In genomic region chr5:119507709-119508108, GRCm38 (mm10) we compare ENCODE assay signal across 21 mouse cellular contexts.
DNase-seq lines count a peak whose midpoint lies in the region; ATAC-seq and TF ChIP-seq lines count a peak whose summit lies in the region.
"Had no signal": no experiment of that assay in that cellular context is flagged by ENCODE, and none has a peak within 500 bp of the region (broad histone marks: within the 10 kb centered on the region; RNA-seq: fewer than 3 reads in every experiment).

No protein-coding gene starts in this region.

- H3K4me3 ChIP-seq in liver, embryonic 14.5 days (ENCODE audit: insufficient read depth in 1 of 2, low read depth in 2 of 2, low read length in 2 of 2): no peak overlapping the region
- no peak overlapping the region for H3K4me3 ChIP-seq in lung, postnatal 0 days (ENCODE audit: low read depth, low read length)
- H3K4me3 ChIP-seq in limb, embryonic 13.5 days: no peak overlapping the region
- H3K4me3 ChIP-seq: forebrain, embryonic 12.5 days; heart, adult 2 months; heart, embryonic 12.5 days; hindbrain, embryonic 15.5 days had no signal

- peak; percentile 15 for DNase-seq in embryo, embryonic 10.5 days (ENCODE audit: low spot score)
- no peak for DNase-seq in embryo, embryonic 9.5 days (ENCODE audit: extremely low spot score)
- DNase-seq in liver, embryonic 14.5 days (ENCODE audit: low read depth in 3 of 3, low spot score in 3 of 3): peak in 2 of 3 experiments; percentile 22 to 25
- no peak for DNase-seq in liver
- peak; percentile 20 for DNase-seq in lung, postnatal 0 days (ENCODE audit: low spot score)
- no peak for DNase-seq in lung, postnatal 14 days
- DNase-seq in frontal cortex, postnatal 36 days (ENCODE audit: low spot score in 2 of 2): no peak
- DNase-seq: adrenal gland, postnatal 10 days; B cell, adult 2 months; cerebellum, adult 11 months; cerebellum, adult 8-10 months; cerebellum, postnatal 14 days; gastrocnemius, postnatal 14 days; heart, adult 2 months had no signal

- no peaks in the 10 kb centered on the region for H3K36me3 ChIP-seq in liver, embryonic 14.5 days (replicated peaks; ENCODE audit: control insufficient read depth, insufficient read depth, low read depth)
- no peaks in the 10 kb centered on the region for H3K36me3 ChIP-seq in lung, postnatal 0 days (ENCODE audit: insufficient read depth, low read length)
- H3K36me3 ChIP-seq in limb, embryonic 13.5 days: no peaks in the 10 kb centered on the region
- H3K36me3 ChIP-seq: forebrain, embryonic 12.5 days; G1E; heart, embryonic 12.5 days; hindbrain, embryonic 15.5 days had no signal

- TF ChIP-seq EP300 in liver, embryonic 14.5 days (IDR thresholded peaks at IDR 0.05; ENCODE audit: low read depth): no peak
- no peak for TF ChIP-seq EP300 in lung, postnatal 0 days (IDR thresholded peaks at IDR 0.05)

- no peak for ATAC-seq in liver, embryonic 14.5 days (ENCODE audit: insufficient read depth)
- ATAC-seq in lung, postnatal 0 days: peak; percentile 41
- no peak for ATAC-seq in limb, embryonic 13.5 days (ENCODE audit: low FRiP score, low read depth)
- ATAC-seq: CD4-positive, CD25-positive, alpha-beta regulatory T cell, adult 4 months; forebrain, embryonic 16.5 days had no signal

- no peak overlapping the region for H3K27ac ChIP-seq in liver, embryonic 14.5 days
- H3K27ac ChIP-seq in lung, postnatal 0 days (ENCODE audit: low read length): no peak overlapping the region
- H3K27ac ChIP-seq in limb, embryonic 13.5 days: no peak overlapping the region
- H3K27ac ChIP-seq: forebrain, embryonic 12.5 days; heart, adult 2 months; hindbrain, embryonic 15.5 days had no signal

- no peak overlapping the region for H3K9ac ChIP-seq in liver, embryonic 14.5 days (replicated peaks)
- H3K9ac ChIP-seq in lung, postnatal 0 days (replicated peaks; ENCODE audit: low read depth): no peak overlapping the region
- H3K9ac ChIP-seq in limb, embryonic 13.5 days: no peak overlapping the region
- H3K9ac ChIP-seq: forebrain, embryonic 12.5 days; heart, embryonic 12.5 days; hindbrain, embryonic 15.5 days had no signal

- 25% methylated on average over 14 of the region's 14 CpGs for WGBS in liver, embryonic 14.5 days (ENCODE audit: insufficient replicate concordance)
- 41% methylated on average over 14 of the region's 14 CpGs for WGBS in lung, postnatal 0 days
- WGBS in limb, embryonic 13.5 days: 25% methylated on average over 14 of the region's 14 CpGs

- no peak for TF ChIP-seq CTCF in liver, embryonic 14.5 days (IDR thresholded peaks at IDR 0.05; ENCODE audit: low read depth)
- no peak for TF ChIP-seq CTCF in lung, postnatal 0 days (IDR thresholded peaks at IDR 0.05)

- H3K9me3 ChIP-seq in liver, embryonic 14.5 days (ENCODE audit: control insufficient read depth, low read length): no peaks in the 10 kb centered on the region
- no peaks in the 10 kb centered on the region for H3K9me3 ChIP-seq in lung, postnatal 0 days (ENCODE audit: low read length)
- 0 out of 2 replicates have a peak, but pooled peaks cover 6% of the 10 kb centered on the region for H3K9me3 ChIP-seq in limb, embryonic 13.5 days
- H3K9me3 ChIP-seq: forebrain, embryonic 12.5 days; hindbrain, embryonic 15.5 days had no signal

- H3K4me2 ChIP-seq in liver, embryonic 14.5 days (ENCODE audit: low read depth): no peak overlapping the region
- H3K4me2 ChIP-seq in lung, postnatal 0 days (replicated peaks; ENCODE audit: low read depth, low read length): no peak overlapping the region
- H3K4me2 ChIP-seq in limb, embryonic 13.5 days (replicated peaks): 0 out of 2 replicates have a peak overlapping the region, but pooled peaks have one; percentile 11
- H3K4me2 ChIP-seq: forebrain, embryonic 12.5 days; heart, embryonic 12.5 days; hindbrain, embryonic 15.5 days had no signal

- H3K27me3 ChIP-seq in liver, embryonic 14.5 days (ENCODE audit: control insufficient read depth, insufficient read depth, low read length): no peaks in the 10 kb centered on the region
- no peaks in the 10 kb centered on the region for H3K27me3 ChIP-seq in lung, postnatal 0 days (replicated peaks; ENCODE audit: insufficient read depth, low read length)
- peaks cover 36% of the 10 kb centered on the region for H3K27me3 ChIP-seq in limb, embryonic 13.5 days
- H3K27me3 ChIP-seq: forebrain, embryonic 12.5 days; heart, embryonic 12.5 days; hindbrain, embryonic 15.5 days had no signal

- no peaks in the 10 kb centered on the region for H3K4me1 ChIP-seq in liver, embryonic 14.5 days (replicated peaks; ENCODE audit: control insufficient read depth in 2 of 2, insufficient read depth in 2 of 2, low read length in 1 of 2)
- no peaks in the 10 kb centered on the region for H3K4me1 ChIP-seq in lung, postnatal 0 days (ENCODE audit: insufficient read depth, low read depth, low read length)
- 0 out of 2 replicates have a peak, but pooled peaks cover 8% of the 10 kb centered on the region for H3K4me1 ChIP-seq in limb, embryonic 13.5 days
- H3K4me1 ChIP-seq: forebrain, embryonic 12.5 days; heart, embryonic 12.5 days; hindbrain, embryonic 15.5 days had no signal

Comparison
In these comparisons a context has a peak if more than half of its experiments do, and no peak if none do; other contexts are left out.
1. DNase-seq: peak in embryo, embryonic 10.5 days (single experiment), liver, embryonic 14.5 days (2 of 3) and lung, postnatal 0 days (single experiment); none in embryo, embryonic 9.5 days (single experiment), liver (single experiment), lung, postnatal 14 days (single experiment) and frontal cortex, postnatal 36 days (0 of 2).